Mouse (Mus musculus): Measurements from ENCODE around the gene Sephs1. TPM values are rescaled to one million over a fixed set of nuclear protein-coding genes. Genes with fewer than 3 reads are reported as not detected.
A peak's percentile ranks its signal among the peaks of the same experiment; 100 is the strongest.

The Sephs1 gene
- polyA plus RNA-seq (2011; ENCODE audit: insufficient read length, low read depth, missing spikeins): 45.2 and 69.5 TPM in 2 replicates

- peaks cover 7% of the 10 kb centered on the region for H3K4me1 ChIP-seq (ENCODE audit: control insufficient read depth, insufficient read depth, low read length)
- peak within 1 kb of the TSS; percentile 99 for H3K4me3 ChIP-seq (ENCODE audit: insufficient read depth, low read length)
- TF ChIP-seq POLR2A (IDR thresholded peaks at IDR 0.05; ENCODE audit: low read depth, low read length) (0 out of 2 replicates have a peak, but pooled peaks have one; percentile 13), CTCF (IDR thresholded peaks at IDR 0.05; ENCODE audit: borderline replicate concordance, insufficient read depth, low read length) (no peak)
- peak within 1 kb of the TSS; percentile 96 for H3K27ac ChIP-seq (ENCODE audit: insufficient read depth, low read length)
Observed at GRCm38 (mm10) chr2:4881350-4882248, at the start of gene Sephs1. TSS of gene Sephs1 (plus strand) at chr2:4881564.

- Histone ChIP-seq H3K4me3 (ENCODE audit: insufficient read depth, low read length) (no peak overlapping the region), H3K27ac (ENCODE audit: insufficient read depth, low read length) (no peak overlapping the region), H3K4me1 (ENCODE audit: control insufficient read depth, insufficient read depth, low read length) (no peaks in the 10 kb centered on the region)
- TF ChIP-seq POLR2A (IDR thresholded peaks at IDR 0.05; ENCODE audit: low read depth, low read length) (no peak), CTCF (IDR thresholded peaks at IDR 0.05; ENCODE audit: borderline replicate concordance, insufficient read depth, low read length) (no peak)
Observed at GRCm38 (mm10) chr2:4832166-4832565, 49.2 kb upstream of the Sephs1 start.

GRCm38 (mm10) chr2:4849449-4849848 is 31.9 kb upstream of the Sephs1 start:
- Histone ChIP-seq H3K27ac (ENCODE audit: insufficient read depth, low read length) (no peak overlapping the region), H3K4me3 (ENCODE audit: insufficient read depth, low read length) (no peak overlapping the region), H3K4me1 (ENCODE audit: control insufficient read depth, insufficient read depth, low read length) (0 out of 2 replicates have a peak, but pooled peaks cover 2% of the 10 kb centered on the region)
- no peak for TF ChIP-seq CTCF (IDR thresholded peaks at IDR 0.05; ENCODE audit: borderline replicate concordance, insufficient read depth, low read length)
- no peak for TF ChIP-seq POLR2A (IDR thresholded peaks at IDR 0.05; ENCODE audit: low read depth, low read length)

GRCm38 (mm10) chr2:4857186-4857585 is 24.2 kb upstream of the Sephs1 start:
- Histone ChIP-seq H3K4me3 (ENCODE audit: insufficient read depth, low read length) (no peak overlapping the region), H3K27ac (ENCODE audit: insufficient read depth, low read length) (no peak overlapping the region), H3K4me1 (ENCODE audit: control insufficient read depth, insufficient read depth, low read length) (0 out of 2 replicates have a peak, but pooled peaks cover 2% of the 10 kb centered on the region)
- TF ChIP-seq POLR2A (IDR thresholded peaks at IDR 0.05; ENCODE audit: low read depth, low read length): no peak
- TF ChIP-seq CTCF (IDR thresholded peaks at IDR 0.05; ENCODE audit: borderline replicate concordance, insufficient read depth, low read length): no peak

- Histone ChIP-seq H3K27ac (ENCODE audit: insufficient read depth, low read length) (no peak overlapping the region), H3K4me1 (ENCODE audit: control insufficient read depth, insufficient read depth, low read length) (no peaks in the 10 kb centered on the region), H3K4me3 (ENCODE audit: insufficient read depth, low read length) (no peak overlapping the region)
- TF ChIP-seq POLR2A (IDR thresholded peaks at IDR 0.05; ENCODE audit: low read depth, low read length): no peak
- TF ChIP-seq CTCF (IDR thresholded peaks at IDR 0.05; ENCODE audit: borderline replicate concordance, insufficient read depth, low read length): no peak
Observed at GRCm38 (mm10) chr2:4858161-4858560, 23.2 kb upstream of the Sephs1 start.

- Histone ChIP-seq H3K27ac (ENCODE audit: insufficient read depth, low read length) (no peak overlapping the region), H3K4me3 (ENCODE audit: insufficient read depth, low read length) (no peak overlapping the region), H3K4me1 (ENCODE audit: control insufficient read depth, insufficient read depth, low read length) (0 out of 2 replicates have a peak, but pooled peaks cover 2% of the 10 kb centered on the region)
- TF ChIP-seq POLR2A (IDR thresholded peaks at IDR 0.05; ENCODE audit: low read depth, low read length) (peak; percentile 46; the same call in 1 of the 2 replicates), CTCF (IDR thresholded peaks at IDR 0.05; ENCODE audit: borderline replicate concordance, insufficient read depth, low read length) (peak; percentile 46; the same call in 1 of the 2 replicates)
Observed at GRCm38 (mm10) chr2:4864008-4864816, 17.2 kb upstream of the Sephs1 start.

GRCm38 (mm10) chr2:4864817-4865296 is 16.5 kb upstream of the Sephs1 start:
- Histone ChIP-seq H3K4me1 (ENCODE audit: control insufficient read depth, insufficient read depth, low read length) (0 out of 2 replicates have a peak, but pooled peaks cover 2% of the 10 kb centered on the region), H3K4me3 (ENCODE audit: insufficient read depth, low read length) (no peak overlapping the region), H3K27ac (ENCODE audit: insufficient read depth, low read length) (no peak overlapping the region)
- TF ChIP-seq CTCF (IDR thresholded peaks at IDR 0.05; ENCODE audit: borderline replicate concordance, insufficient read depth, low read length) (no peak), POLR2A (IDR thresholded peaks at IDR 0.05; ENCODE audit: low read depth, low read length) (no peak)

- H3K4me1 ChIP-seq (ENCODE audit: control insufficient read depth, insufficient read depth, low read length): 0 out of 2 replicates have a peak, but pooled peaks cover 2% of the 10 kb centered on the region
- no peak for TF ChIP-seq CTCF (IDR thresholded peaks at IDR 0.05; ENCODE audit: borderline replicate concordance, insufficient read depth, low read length)
- TF ChIP-seq POLR2A (IDR thresholded peaks at IDR 0.05; ENCODE audit: low read depth, low read length): no peak
- no peak overlapping the region for H3K4me3 ChIP-seq (ENCODE audit: insufficient read depth, low read length)
- H3K27ac ChIP-seq (ENCODE audit: insufficient read depth, low read length): no peak overlapping the region
Observed at GRCm38 (mm10) chr2:4868028-4868725, 13.2 kb upstream of the Sephs1 start.

- TF ChIP-seq CTCF (IDR thresholded peaks at IDR 0.05; ENCODE audit: borderline replicate concordance, insufficient read depth, low read length) (no peak), POLR2A (IDR thresholded peaks at IDR 0.05; ENCODE audit: low read depth, low read length) (no peak)
Observed at GRCm38 (mm10) chr2:4872740-4873139, 8.6 kb upstream of the Sephs1 start.

More at GRCm38 (mm10) chr2:4872740-4873139, 8.6 kb upstream of the Sephs1 start:
- no peaks in the 10 kb centered on the region for H3K4me1 ChIP-seq (ENCODE audit: control insufficient read depth, insufficient read depth, low read length)
- H3K4me3 ChIP-seq (ENCODE audit: insufficient read depth, low read length): no peak overlapping the region
- no peak overlapping the region for H3K27ac ChIP-seq (ENCODE audit: insufficient read depth, low read length)

All from embryonic fibroblast, embryonic 13.5 days (primary cell).